Mouse (Mus musculus): Measurements from ENCODE around the gene Epn1.

Epn1 gene

GRCm38 (mm10) chr7:5080010-5080751 lies at the start of gene Epn1:
Gene Epn1, plus strand, starts transcription at chr7:5080235.
- DNase-seq (ENCODE audit: low spot score) = peak; percentile 95

- no peak for DNase-seq (ENCODE audit: low spot score)
These were observed 49.3 kb upstream of the Epn1 start for GRCm38 (mm10) chr7:5030554-5031275.

DNA sequence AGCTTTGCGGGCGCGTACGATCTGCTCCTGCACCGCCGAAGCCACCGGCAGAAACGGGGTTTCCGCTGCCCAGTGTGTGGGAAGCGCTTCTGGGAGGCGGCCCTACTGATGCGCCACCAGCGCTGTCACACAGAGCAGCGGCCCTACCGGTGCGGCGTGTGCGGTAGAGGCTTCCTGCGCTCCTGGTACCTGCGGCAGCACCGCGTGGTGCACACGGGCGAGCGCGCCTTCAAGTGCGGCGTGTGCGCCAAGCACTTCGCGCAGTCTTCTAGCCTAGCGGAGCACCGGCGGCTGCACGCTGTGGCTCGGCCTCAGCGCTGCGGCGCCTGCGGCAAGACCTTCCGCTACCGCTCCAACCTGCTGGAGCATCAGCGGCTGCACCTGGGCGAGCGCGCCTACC lies 48.5 kb upstream of the Epn1 start:
- DNase-seq (ENCODE audit: low spot score) = no peak

DNA sequence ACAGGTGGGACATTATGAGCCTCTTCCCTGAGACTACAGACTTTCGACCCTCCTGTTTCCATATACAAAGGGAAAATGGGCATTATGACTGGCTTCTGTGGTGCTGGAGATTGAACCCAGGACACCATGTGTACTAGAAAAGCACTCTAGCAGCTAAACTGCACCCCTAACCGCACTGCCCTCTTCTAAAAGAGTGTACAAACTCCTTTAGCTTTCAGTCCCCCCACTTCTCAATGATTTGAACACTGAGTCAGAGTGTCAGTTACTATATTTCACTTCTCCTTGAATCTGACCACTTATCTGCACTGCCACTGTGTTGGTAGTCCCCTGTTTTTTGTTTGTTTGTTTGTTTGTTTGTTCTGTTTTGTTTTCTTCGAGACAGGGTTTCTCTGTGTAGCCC lies 46.2 kb upstream of the Epn1 start, which contains the start of gene 4632433K11Rik:
TSS of gene 4632433K11Rik (plus strand) at position 301 of the 400 bp plus-strand sequence.
- DNase-seq (ENCODE audit: low spot score) = no peak

GRCm38 (mm10) chr7:5035628-5036027 lies 44.4 kb upstream of the Epn1 start:
- no peak for DNase-seq (ENCODE audit: low spot score)

DNA sequence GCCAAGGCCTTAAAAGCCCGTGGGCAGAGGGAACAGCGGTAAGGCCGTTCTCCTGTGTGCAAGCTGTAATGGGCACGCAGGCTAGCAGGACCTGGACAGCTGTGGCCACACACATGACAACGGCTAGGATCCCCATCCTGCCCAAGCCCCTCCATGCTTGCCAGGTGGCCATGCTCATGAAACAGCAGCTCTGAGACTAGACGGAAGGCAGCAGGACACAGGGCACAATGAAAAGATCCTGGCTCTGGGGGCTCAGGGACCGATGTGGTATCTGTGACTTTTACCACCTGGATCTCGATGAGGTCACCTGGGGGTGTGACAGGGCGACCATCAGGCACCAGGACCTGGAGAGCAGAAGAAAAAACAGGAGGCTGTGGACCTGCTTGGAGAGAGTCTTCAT lies 43.9 kb upstream of the Epn1 start:
- DNase-seq (ENCODE audit: low spot score) = no peak

DNA sequence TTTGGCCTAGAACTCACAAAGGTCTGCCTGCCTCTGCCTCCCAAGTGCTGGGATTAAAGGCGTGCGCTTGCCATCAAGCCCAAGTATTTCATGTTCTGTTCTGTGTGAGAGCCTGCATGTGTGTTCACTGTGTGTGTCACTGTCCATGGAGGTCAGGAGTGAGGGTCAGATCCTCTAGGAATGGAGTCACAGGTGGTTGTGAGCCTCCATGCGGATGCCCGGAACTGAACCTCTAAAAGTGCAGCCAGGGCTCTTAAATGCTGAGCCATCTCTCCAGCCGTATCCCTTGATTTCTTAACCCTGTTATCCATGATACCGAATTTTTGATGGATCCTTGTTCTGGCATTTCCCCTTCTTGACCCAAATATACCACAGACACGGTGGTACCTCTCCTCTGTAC lies 43.0 kb upstream of the Epn1 start:
- DNase-seq (ENCODE audit: low spot score) = no peak

DNA sequence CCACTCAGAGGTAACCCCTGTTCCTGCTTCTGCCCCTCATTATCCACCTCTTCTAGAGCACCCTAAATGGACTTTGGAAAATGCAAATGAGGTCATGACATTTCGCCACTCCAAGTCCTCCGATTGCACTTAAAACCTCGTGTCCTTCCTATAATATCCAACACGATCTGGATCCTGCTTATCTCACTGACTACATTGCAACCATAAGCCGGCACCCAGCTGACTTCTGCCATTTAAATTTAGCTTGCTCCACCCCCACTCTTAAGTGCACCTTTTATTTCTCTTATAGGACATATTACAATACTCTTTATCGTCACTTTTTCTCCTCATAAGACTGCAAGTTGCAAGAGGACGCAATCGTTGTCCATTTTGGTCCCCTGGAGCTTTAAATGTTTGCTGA lies 42.6 kb upstream of the Epn1 start:
- DNase-seq (ENCODE audit: low spot score) = no peak

DNA sequence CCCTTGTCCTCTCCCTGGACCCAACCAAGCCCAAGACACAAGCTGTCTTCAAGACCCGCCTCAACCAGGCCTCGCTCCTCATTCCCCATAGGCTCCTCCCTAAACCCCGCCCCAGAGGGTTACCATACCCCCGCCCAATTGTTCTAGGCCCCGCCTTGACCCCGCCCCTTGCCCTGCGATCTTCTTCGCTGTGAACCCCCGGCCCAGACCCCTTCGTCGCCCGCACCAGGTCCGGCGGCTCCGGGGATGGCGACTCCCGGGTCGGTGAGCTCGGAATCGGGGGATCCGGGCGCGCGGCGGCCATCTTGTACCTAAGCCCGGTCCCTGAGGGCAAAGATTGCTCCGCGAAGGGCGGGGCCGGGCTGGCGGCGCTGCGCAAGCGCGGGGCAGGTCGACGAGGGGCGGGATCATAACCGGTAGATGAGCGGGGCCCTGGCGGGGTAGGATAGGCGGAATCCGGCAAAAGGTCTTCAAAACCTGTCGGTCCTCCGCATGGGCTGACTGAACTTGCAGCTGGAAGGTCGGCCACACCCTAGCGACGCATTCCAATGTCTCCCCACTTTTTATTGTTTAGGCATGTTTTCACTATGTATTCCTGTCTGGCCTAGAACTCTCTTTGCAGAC lies 41.8 kb upstream of the Epn1 start, which contains the start of gene Zfp784:
TSS of gene Zfp784 (minus strand) at position 338 of the 624 bp plus-strand sequence.
- peak; percentile 91 for DNase-seq (ENCODE audit: low spot score)

GRCm38 (mm10) chr7:5038940-5039339 lies 41.1 kb upstream of the Epn1 start:
- DNase-seq (ENCODE audit: low spot score) = no peak

- DNase-seq (ENCODE audit: low spot score) = no peak
These were observed 35.1 kb upstream of the Epn1 start for GRCm38 (mm10) chr7:5044981-5045380.

DNA sequence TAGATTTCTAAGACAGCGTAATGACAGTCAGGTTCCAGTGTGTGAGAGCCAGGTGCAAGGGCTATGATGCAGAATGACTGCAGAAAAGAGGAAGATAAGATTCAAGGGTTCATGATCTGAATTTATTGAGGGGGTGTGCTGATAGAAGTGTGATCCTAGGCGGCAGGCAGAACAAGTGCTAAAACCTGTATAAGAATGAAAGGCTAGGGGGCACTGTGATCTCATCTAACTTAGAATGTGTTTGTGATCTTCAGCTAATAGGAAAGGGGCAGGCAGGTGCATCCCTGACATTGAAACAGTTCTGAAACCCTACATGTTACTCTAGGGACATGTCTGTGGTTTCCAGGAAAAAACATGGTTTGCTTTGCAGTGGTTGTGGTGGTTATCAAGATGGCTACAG lies 33.9 kb upstream of the Epn1 start:
- no peak for DNase-seq (ENCODE audit: low spot score)

GRCm38 (mm10) chr7:5047313-5047712 lies 32.7 kb upstream of the Epn1 start:
- DNase-seq (ENCODE audit: low spot score) = peak; percentile 68

DNA sequence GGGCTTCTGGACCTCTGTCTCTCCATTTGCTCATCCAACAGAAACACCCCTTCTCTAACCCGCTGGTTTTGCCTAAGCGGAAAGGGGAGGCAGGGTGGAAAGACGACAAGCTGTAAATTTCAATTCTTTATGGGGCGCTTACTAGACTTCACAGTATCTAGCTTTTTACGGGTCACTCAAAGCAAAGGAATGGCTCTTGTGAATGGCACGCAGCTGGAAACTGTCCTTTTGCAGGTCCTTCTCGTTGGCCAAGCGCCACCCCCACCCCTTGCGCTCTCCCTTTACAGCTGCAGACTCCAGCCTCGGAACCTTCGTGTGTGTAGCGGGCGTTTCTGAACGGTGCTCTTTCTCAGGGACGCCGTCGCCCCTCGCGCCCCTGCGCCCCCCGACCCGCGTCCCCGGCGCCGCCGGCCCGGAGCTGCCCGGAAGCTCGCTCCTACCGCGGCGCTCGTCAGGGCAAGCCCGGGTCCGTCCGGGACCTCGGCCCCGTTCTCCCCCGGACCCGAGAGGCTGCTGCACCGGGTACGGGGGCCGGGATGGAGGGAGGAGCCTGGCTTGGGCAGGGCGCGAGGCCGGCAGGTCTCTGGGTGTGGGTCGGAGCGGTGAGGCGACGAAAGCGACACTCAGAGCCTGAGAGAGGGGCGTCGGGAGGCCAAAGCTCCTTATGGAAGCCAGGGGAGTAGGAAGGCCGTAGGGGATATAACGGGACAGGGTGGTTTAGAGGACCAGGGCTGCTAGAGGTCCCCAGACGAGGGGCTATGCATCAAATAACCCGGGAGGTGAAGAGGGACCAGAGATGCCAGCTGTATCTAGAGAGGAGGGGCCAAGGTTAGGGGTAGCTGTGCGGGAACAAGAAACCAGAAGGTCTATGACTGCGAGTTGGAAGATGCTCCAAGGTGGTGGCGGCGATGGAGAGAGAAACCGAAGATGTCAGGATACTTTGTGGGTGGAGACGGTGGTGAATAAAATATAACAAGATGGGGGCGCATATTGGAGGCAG lies 28.5 kb upstream of the Epn1 start, which contains the start of gene Zfp580:
TSS of gene Zfp580 (plus strand) at position 346 of the 1,000 bp plus-strand sequence.
- DNase-seq (ENCODE audit: low spot score) = peak; percentile 86

DNA sequence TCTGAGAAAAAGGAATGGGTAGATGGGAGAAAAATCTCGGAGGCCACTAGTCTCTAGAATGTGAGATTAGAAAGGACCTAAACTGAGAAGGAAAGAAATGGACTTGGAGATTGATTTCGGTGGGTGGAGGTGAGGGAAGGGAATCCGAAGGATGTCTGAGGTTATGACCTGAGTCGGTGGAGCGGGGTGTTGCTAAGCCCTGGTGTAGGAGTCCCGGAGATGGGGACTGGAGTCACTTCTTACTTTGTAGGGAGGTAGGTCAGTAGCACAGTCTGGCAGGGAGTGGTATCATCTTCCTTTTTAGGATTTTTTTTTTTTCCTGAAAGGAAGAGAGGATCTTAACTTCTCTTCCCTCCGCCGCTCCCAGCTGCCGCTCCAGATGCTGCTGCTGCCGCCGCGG lies 27.6 kb upstream of the Epn1 start:
- DNase-seq (ENCODE audit: low spot score) = peak; percentile 35

DNA sequence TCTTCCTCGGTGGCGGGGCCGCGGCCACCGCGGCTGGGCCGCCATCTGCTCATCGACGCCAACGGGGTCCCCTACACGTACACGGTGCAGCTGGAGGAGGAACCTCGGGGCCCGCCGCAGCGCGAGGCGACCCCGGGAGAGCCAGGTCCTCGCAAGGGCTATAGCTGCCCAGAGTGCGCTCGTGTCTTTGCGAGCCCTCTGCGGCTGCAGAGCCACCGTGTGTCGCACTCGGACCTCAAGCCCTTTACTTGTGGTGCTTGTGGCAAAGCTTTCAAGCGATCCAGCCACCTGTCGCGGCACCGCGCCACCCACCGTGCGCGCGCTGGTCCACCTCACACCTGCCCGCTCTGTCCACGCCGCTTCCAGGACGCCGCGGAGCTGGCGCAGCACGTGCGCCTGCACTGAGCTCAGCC lies 27.1 kb upstream of the Epn1 start:
- DNase-seq (ENCODE audit: low spot score) = no peak

- peak; percentile 36 for DNase-seq (ENCODE audit: low spot score)
These were observed 26.4 kb upstream of the Epn1 start for GRCm38 (mm10) chr7:5053456-5054179.

DNA sequence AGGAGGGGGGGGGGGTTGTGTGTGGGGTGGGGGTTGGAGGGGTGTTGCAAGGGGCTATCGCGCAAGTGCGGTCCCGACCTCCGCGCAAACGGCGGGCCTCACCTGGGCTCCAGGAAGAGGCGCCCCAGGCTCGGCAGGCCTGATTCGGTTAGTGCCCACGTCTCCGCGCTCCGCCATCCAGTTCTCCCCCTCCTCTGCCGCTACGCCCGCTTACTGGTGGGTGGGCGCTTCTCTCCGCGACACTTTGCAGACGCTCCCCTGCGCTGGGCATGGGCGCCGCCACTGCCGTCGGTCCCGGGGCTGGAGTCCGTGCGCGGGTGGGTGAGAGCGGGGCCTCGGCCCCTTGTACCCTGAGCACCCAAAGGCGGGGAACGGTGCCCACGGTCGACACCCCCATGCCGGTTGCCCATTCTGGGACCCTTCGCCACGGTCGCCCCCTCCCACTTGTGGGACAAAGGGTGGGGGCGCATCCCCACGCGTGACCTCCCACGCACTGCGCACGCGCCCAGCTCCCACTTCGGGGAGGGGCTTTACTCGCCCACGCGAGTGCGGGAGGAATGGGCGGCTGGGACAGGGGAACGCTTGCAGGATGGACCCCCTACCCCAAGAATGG lies 23.3 kb upstream of the Epn1 start:
- DNase-seq (ENCODE audit: low spot score) = peak; percentile 30

- no peak for DNase-seq (ENCODE audit: low spot score)
These were observed 22.7 kb upstream of the Epn1 start for GRCm38 (mm10) chr7:5057381-5057780.

- DNase-seq (ENCODE audit: low spot score) = no peak
These were observed 22.2 kb upstream of the Epn1 start for GRCm38 (mm10) chr7:5057804-5058203.

Data from retina, embryonic 14.5 days (tissue).